Mouse (Mus musculus): ENCODE measurements at regions not wholly inside any gene's neighbourhood (a gene's known extent, or its start where the extent isn't known, plus 50 kb on each side); places are given as distances from the start of the nearest gene placed in this dataset.

GRCm38 (mm10) chr12:70598211-70598701 lies 145.4 kb downstream of the Tmx1 start:
- TF ChIP-seq CTCF (IDR thresholded peaks at IDR 0.05) (no peak), EP300 (IDR thresholded peaks at IDR 0.05) (no peak)
